ENCODE assay signal across 13 mouse cellular contexts in genomic region chr11:52591596-52592180, GRCm38 (mm10).
DNase-seq lines count a peak whose midpoint lies in the region.
"Had no signal": no experiment of that assay in that cellular context is flagged by ENCODE, and none has a peak within 500 bp of the region (broad histone marks: within the 10 kb centered on the region; RNA-seq: fewer than 3 reads in every experiment).

No protein-coding gene starts in this region.

- DNase-seq in adrenal gland, adult 2 months: peak; percentile 49
- no peak for DNase-seq in adrenal gland, adult 18-20 months (ENCODE audit: low spot score in 2 of 2)
- peak; percentile 21 for DNase-seq in layer of hippocampus, adult 11-12 months (ENCODE audit: low spot score)
- no peak for DNase-seq in layer of hippocampus, adult 9-10 months (ENCODE audit: low spot score)
- peak; percentile 5 for DNase-seq in adrenal gland, postnatal 25 days
- DNase-seq in layer of hippocampus, adult 9-11 months: peak; percentile 56
- no peak for DNase-seq in heart, postnatal 14 days
- no peak for DNase-seq in testis, postnatal 14 days (ENCODE audit: low spot score)
- DNase-seq: cerebellum, postnatal 25 days; kidney, adult 18-20 months; kidney, postnatal 36 days; lung, adult 2 months; midbrain, embryonic 14.5 days had no signal

- intact Hi-C loops in heart, postnatal 14 days (cut with DNase I): no loop called here

Comparison
In these comparisons a context has a peak if more than half of its experiments do, and no peak if none do; other contexts are left out.
1. DNase-seq: peak in adrenal gland, adult 2 months (single experiment), layer of hippocampus, adult 11-12 months (single experiment), adrenal gland, postnatal 25 days (single experiment) and layer of hippocampus, adult 9-11 months (single experiment); none in adrenal gland, adult 18-20 months (0 of 2), layer of hippocampus, adult 9-10 months (single experiment), heart, postnatal 14 days (0 of 2) and testis, postnatal 14 days (single experiment).